ENCODE assay signal across 10 mouse cellular contexts in the genomic region with DNA sequence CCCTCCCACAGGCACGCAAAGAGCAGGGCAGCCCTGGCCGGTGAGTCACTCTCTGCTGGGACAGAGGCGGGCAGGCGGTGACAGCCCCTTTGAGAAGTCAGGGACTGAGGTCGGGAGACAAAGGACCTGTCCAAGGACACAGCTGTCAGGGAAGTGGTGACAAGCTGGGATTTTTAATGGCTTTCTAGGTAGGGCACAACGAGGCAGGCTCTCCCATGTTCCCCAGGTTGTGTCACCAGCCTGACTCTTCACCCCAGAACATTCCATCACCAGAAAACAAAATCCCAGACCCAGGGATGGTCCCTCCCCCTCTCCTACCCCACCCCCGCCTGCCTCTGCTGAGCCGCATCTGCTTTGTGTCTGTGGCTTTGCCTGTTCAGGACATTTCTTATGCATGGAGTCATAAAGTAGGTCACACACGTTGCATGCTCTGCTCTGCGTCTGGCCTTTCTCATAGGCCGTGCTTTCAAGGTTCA. TPM values are rescaled to one million over a fixed set of nuclear protein-coding genes. Genes with fewer than 3 reads are reported as not detected.
DNase-seq lines count a peak whose midpoint lies in the region; ATAC-seq and TF ChIP-seq lines count a peak whose summit lies in the region.
"Had no signal": no experiment of that assay in that cellular context is flagged by ENCODE, and none has a peak within 500 bp of the region (broad histone marks: within the 10 kb centered on the region; RNA-seq: fewer than 3 reads in every experiment).

No protein-coding gene starts in this region.

- ATAC-seq in kidney, postnatal 0 days (replicated peaks; ENCODE audit: low FRiP score, low read depth): no peak
- ATAC-seq in heart, embryonic 16.5 days (replicated peaks; ENCODE audit: extremely low read depth, insufficient read depth, low FRiP score): peak; percentile 87
- peak; percentile 54; the same call in 1 of the 2 replicates for ATAC-seq in stomach, postnatal 0 days (ENCODE audit: low FRiP score, low TSS enrichment)
- no peak for ATAC-seq in midbrain, embryonic 14.5 days (ENCODE audit: low FRiP score, low TSS enrichment)
- no peak for ATAC-seq in hindbrain, embryonic 16.5 days

- no peak for TF ChIP-seq EP300 in stomach, postnatal 0 days (optimal IDR thresholded peaks at IDR 0.05)

- DNase-seq in kidney, postnatal 0 days (ENCODE audit: low spot score): peak; percentile 26
- DNase-seq in kidney, postnatal 25 days: no peak
- peak; percentile 78 for DNase-seq in adrenal gland, adult 8-10 months
- peak; percentile 35 for DNase-seq in stomach, postnatal 0 days (ENCODE audit: low spot score)
- DNase-seq in midbrain, embryonic 14.5 days: no peak
- no peak for DNase-seq in left cerebral cortex, adult 8-10 months (ENCODE audit: low spot score in 2 of 2)
- DNase-seq: right cerebral cortex, adult 18-20 months had no signal

- H3K9ac ChIP-seq in kidney, postnatal 0 days (ENCODE audit: low read depth, low read length): no peak overlapping the region
- H3K9ac ChIP-seq in heart, embryonic 16.5 days (ENCODE audit: low read length): peak overlapping the region; percentile 41
- no peak overlapping the region for H3K9ac ChIP-seq in stomach, postnatal 0 days (ENCODE audit: low read length)
- no peak overlapping the region for H3K9ac ChIP-seq in midbrain, embryonic 14.5 days (replicated peaks; ENCODE audit: low read length)
- no peak overlapping the region for H3K9ac ChIP-seq in hindbrain, embryonic 16.5 days (ENCODE audit: low read depth, low read length)
- H3K9ac ChIP-seq: liver, embryonic 14.5 days had no signal

- no peak overlapping the region for H3K4me3 ChIP-seq in kidney, postnatal 0 days (replicated peaks; ENCODE audit: low read depth, low read length)
- no peak overlapping the region for H3K4me3 ChIP-seq in heart, embryonic 16.5 days (ENCODE audit: low read length)
- H3K4me3 ChIP-seq in stomach, postnatal 0 days (ENCODE audit: low read depth, low read length): no peak overlapping the region
- H3K4me3 ChIP-seq in midbrain, embryonic 14.5 days (replicated peaks; ENCODE audit: low read depth, low read length): no peak overlapping the region
- H3K4me3 ChIP-seq in hindbrain, embryonic 16.5 days (ENCODE audit: low read length): no peak overlapping the region

- no peaks in the 10 kb centered on the region for H3K36me3 ChIP-seq in kidney, postnatal 0 days (ENCODE audit: insufficient read depth, low read length)
- no peaks in the 10 kb centered on the region for H3K36me3 ChIP-seq in heart, embryonic 16.5 days (ENCODE audit: control insufficient read depth, insufficient read depth)
- H3K36me3 ChIP-seq in stomach, postnatal 0 days (ENCODE audit: control insufficient read depth, insufficient read depth, low read length): no peaks in the 10 kb centered on the region
- no peaks in the 10 kb centered on the region for H3K36me3 ChIP-seq in midbrain, embryonic 14.5 days (ENCODE audit: control insufficient read depth, insufficient read depth, low read length)
- no peaks in the 10 kb centered on the region for H3K36me3 ChIP-seq in hindbrain, embryonic 16.5 days (ENCODE audit: control insufficient read depth, insufficient read depth, low read length)

- peak overlapping the region; percentile 51 for H3K27ac ChIP-seq in kidney, postnatal 0 days
- peak overlapping the region; percentile 64 for H3K27ac ChIP-seq in heart, embryonic 16.5 days (ENCODE audit: low read length)
- peak overlapping the region; percentile 63 for H3K27ac ChIP-seq in stomach, postnatal 0 days (replicated peaks)
- H3K27ac ChIP-seq in midbrain, embryonic 14.5 days (replicated peaks; ENCODE audit: low read depth, low read length): no peak overlapping the region
- no peak overlapping the region for H3K27ac ChIP-seq in hindbrain, embryonic 16.5 days (ENCODE audit: low read depth, low read length)
- H3K27ac ChIP-seq: liver, embryonic 14.5 days had no signal

- no peak overlapping the region for H3K4me2 ChIP-seq in kidney, postnatal 0 days (ENCODE audit: low read length)
- peak overlapping the region; percentile 10; the same call in 1 of the 2 replicates for H3K4me2 ChIP-seq in heart, embryonic 16.5 days (ENCODE audit: low read depth, low read length)
- H3K4me2 ChIP-seq in stomach, postnatal 0 days (replicated peaks; ENCODE audit: low read depth): no peak overlapping the region
- no peak overlapping the region for H3K4me2 ChIP-seq in midbrain, embryonic 14.5 days (ENCODE audit: low read length)
- H3K4me2 ChIP-seq in hindbrain, embryonic 16.5 days (ENCODE audit: low read length): no peak overlapping the region

- no peak for TF ChIP-seq CTCF in kidney, postnatal 0 days (IDR thresholded peaks at IDR 0.05; ENCODE audit: low read depth)
- no peak for TF ChIP-seq CTCF in stomach, postnatal 0 days (IDR thresholded peaks at IDR 0.05; ENCODE audit: low read depth)

- no peaks in the 10 kb centered on the region for H3K4me1 ChIP-seq in kidney, postnatal 0 days (replicated peaks; ENCODE audit: insufficient read depth, low read length)
- peaks cover 15% of the 10 kb centered on the region for H3K4me1 ChIP-seq in heart, embryonic 16.5 days (ENCODE audit: control insufficient read depth, insufficient read depth, low read length)
- H3K4me1 ChIP-seq in stomach, postnatal 0 days (replicated peaks; ENCODE audit: control insufficient read depth, insufficient read depth): 0 out of 2 replicates have a peak, but pooled peaks cover 3% of the 10 kb centered on the region
- H3K4me1 ChIP-seq in midbrain, embryonic 14.5 days (ENCODE audit: control insufficient read depth, insufficient read depth, low read length): no peaks in the 10 kb centered on the region
- H3K4me1 ChIP-seq in hindbrain, embryonic 16.5 days (ENCODE audit: control insufficient read depth, insufficient read depth, low read depth, low read length): no peaks in the 10 kb centered on the region

- WGBS in kidney, postnatal 0 days: 29% methylated on average over 11 of the region's 11 CpGs
- WGBS in heart, embryonic 16.5 days: 19% methylated on average over 11 of the region's 11 CpGs
- WGBS in stomach, postnatal 0 days: 20% methylated on average over 11 of the region's 11 CpGs
- 10% methylated on average over 11 of the region's 11 CpGs for WGBS in midbrain, embryonic 14.5 days
- 12% methylated on average over 11 of the region's 11 CpGs for WGBS in hindbrain, embryonic 16.5 days

- H3K27me3 ChIP-seq in kidney, postnatal 0 days (ENCODE audit: insufficient read depth, low read length): no peaks in the 10 kb centered on the region
- H3K27me3 ChIP-seq in heart, embryonic 16.5 days (ENCODE audit: control insufficient read depth, insufficient read depth, low read length): no peaks in the 10 kb centered on the region
- no peaks in the 10 kb centered on the region for H3K27me3 ChIP-seq in stomach, postnatal 0 days (ENCODE audit: control insufficient read depth, insufficient read depth, low read length)
- no peaks in the 10 kb centered on the region for H3K27me3 ChIP-seq in midbrain, embryonic 14.5 days (ENCODE audit: control insufficient read depth, insufficient read depth, low read length)
- no peaks in the 10 kb centered on the region for H3K27me3 ChIP-seq in hindbrain, embryonic 16.5 days (replicated peaks; ENCODE audit: control insufficient read depth, insufficient read depth, low read length)

- no peaks in the 10 kb centered on the region for H3K9me3 ChIP-seq in kidney, postnatal 0 days (replicated peaks; ENCODE audit: low read length)
- peaks cover 2% of the 10 kb centered on the region for H3K9me3 ChIP-seq in heart, embryonic 16.5 days (replicated peaks; ENCODE audit: control insufficient read depth, low read length)
- H3K9me3 ChIP-seq in stomach, postnatal 0 days (ENCODE audit: control insufficient read depth, low read length): no peaks in the 10 kb centered on the region
- H3K9me3 ChIP-seq in midbrain, embryonic 14.5 days (ENCODE audit: control insufficient read depth, low read length): no peaks in the 10 kb centered on the region
- no peaks in the 10 kb centered on the region for H3K9me3 ChIP-seq in hindbrain, embryonic 16.5 days (ENCODE audit: control insufficient read depth, low read length)

RNA-seq across cellular contexts. Expression of a gene that starts 15.0 kb away (rescaled TPM):
- polyA plus RNA-seq in kidney, postnatal 0 days (2015; fragmentation: Nextera tagmentation; extraction: Ambion mirVana): 33.9 and 36.1 TPM in 2 replicates
- total RNA-seq in adrenal gland, adult 8-10 months (2022): 1 to 10 TPM; 6.5 to 9.1 (median 7.6) TPM
- polyA plus RNA-seq in heart, embryonic 16.5 days (2015; fragmentation: Nextera tagmentation; extraction: Ambion mirVana): 12.5 and 20.6 TPM in 2 replicates
- polyA plus RNA-seq in stomach, postnatal 0 days (2015; fragmentation: Nextera tagmentation; extraction: Ambion mirVana): 6.9 and 8.3 TPM in 2 replicates
- polyA plus RNA-seq in midbrain, embryonic 14.5 days (2014; fragmentation: Nextera tagmentation; extraction: Ambion mirVana): 0.53 and 4.4 TPM in 2 replicates
- 4.5 and 8.4 TPM in 2 replicates for polyA plus RNA-seq in hindbrain, embryonic 16.5 days (2015; fragmentation: Nextera tagmentation; extraction: Ambion mirVana)
- total RNA-seq in left cerebral cortex, adult 8-10 months (2022): under 1 TPM; 0.48 to 0.93 (median 0.70) TPM

Comparison
In these comparisons a context has a peak if more than half of its experiments do, and no peak if none do; other contexts are left out.
1. DNase-seq: peak in kidney, postnatal 0 days (single experiment), adrenal gland, adult 8-10 months (single experiment) and stomach, postnatal 0 days (single experiment); none in kidney, postnatal 25 days (0 of 2), midbrain, embryonic 14.5 days (single experiment) and left cerebral cortex, adult 8-10 months (0 of 2).
2. ATAC-seq: peak in heart, embryonic 16.5 days (single experiment) and stomach, postnatal 0 days (single experiment); none in kidney, postnatal 0 days (single experiment), midbrain, embryonic 14.5 days (single experiment) and hindbrain, embryonic 16.5 days (single experiment).
3. H3K27ac ChIP-seq: peak in kidney, postnatal 0 days (single experiment), heart, embryonic 16.5 days (single experiment) and stomach, postnatal 0 days (single experiment); none in midbrain, embryonic 14.5 days (single experiment) and hindbrain, embryonic 16.5 days (single experiment).